Mouse (Mus musculus) CH12F3 (cell line): ENCODE results near the gene Camsap3.

Experiments
- in situ Hi-C: fragments of 300-500 bp; cut with MboI; formaldehyde crosslinking; loops from 2 replicates; pipeline ENCODE4 v1.14.3; 2020; ENCODE audit warnings: low sequenced_read_pairs

Camsap3 gene

DNA sequence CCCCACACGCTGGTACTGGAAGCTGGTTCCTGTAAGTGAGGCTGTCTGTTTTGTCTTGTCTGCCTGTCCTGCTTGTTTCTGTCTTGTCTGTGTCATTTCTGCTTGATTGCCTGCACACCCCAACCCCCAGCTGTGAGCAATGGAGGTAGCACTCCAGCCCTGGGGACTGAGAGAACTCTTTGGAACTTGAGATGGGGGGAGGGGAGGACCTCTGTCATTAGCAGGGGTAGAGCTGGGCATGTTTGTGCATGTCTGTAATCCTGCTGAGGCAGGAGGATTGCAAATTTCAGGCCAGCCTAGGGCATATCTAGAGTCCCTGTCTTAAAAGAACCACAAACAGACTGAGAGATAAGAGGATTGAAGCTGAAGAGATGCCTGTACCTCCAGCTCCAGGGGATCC lies 12.1 kb downstream of the Camsap3 start:
- in situ Hi-C loops: no loop called here

DNA sequence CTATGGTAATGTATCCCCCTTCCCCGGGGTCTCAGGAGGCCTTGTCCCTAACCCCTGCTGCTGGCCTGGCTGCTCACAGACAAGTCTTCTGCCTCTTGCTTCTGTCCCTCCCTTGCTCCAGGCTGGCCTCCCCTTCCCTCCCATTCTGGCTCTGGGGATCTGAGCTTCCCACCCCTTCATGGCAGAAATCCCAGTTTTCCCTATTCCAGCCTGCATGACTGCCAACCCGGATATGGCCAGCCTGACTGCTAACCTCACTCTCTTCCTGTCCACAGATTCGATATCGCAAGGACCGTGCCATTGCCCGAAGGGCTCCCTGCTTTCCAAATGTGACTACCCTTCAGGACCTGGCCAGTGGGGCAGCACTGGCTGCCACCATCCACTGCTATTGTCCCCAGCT lies 13.3 kb downstream of the Camsap3 start:
- in situ Hi-C loops: no loop called here

DNA sequence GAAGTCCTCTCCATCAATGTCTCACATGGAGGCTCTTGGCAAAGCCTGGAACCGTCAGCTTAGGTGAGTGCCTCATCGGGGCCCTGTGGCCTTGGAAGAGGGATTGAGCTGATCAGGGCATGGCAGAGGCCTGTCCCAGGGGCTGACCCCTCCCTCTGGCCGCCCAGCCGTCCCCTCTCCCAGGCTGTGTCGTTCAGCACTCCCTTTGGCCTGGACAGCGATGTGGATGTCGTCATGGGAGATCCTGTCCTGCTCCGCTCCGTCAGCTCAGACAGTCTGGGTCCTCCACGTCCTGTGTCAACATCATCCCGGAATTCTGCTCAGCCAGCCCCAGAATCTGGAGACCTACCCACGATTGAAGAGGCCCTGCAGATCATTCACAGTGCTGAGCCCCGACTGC lies 16.3 kb downstream of the Camsap3 start:
- in situ Hi-C loops: no loop called here

DNA sequence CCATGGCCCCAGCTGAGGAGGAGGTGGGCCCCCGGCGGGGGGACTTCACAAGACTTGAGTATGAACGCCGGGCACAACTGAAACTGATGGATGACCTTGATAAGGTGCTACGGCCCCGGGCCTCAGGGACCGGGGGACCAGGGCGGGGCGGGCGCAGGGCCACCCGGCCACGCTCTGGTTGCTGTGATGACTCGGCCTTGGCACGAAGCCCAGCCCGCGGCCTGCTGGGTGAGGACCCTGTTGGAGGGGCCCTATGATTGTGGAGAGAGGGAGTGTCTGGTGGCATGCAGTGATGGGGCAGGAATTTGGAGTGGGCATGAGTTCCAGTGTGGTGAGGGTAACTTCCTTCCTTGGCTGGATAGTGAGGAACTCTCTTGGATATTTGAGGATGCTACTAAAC lies 19.5 kb downstream of the Camsap3 start:
- in situ Hi-C loops: no loop called here

DNA sequence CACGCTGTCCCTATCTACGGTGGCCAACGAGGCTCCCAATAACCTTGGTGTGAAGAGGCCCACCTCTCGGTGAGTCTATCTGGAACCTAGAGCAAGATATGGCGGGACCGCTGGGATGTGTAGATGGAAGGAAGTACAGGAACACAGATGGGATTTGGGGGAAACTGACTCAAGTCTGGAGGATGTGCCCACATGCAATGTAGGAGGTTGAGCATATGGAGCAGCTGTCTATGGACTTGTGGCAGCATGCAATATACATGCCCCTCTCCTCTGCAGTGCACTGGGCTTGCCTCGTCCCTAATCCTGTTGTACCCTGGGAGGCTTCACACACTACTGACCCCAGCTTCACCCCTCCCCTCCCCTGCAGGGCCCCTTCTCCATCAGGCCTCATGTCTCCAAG lies 20.7 kb downstream of the Camsap3 start:
- in situ Hi-C loops: no loop called here

DNA sequence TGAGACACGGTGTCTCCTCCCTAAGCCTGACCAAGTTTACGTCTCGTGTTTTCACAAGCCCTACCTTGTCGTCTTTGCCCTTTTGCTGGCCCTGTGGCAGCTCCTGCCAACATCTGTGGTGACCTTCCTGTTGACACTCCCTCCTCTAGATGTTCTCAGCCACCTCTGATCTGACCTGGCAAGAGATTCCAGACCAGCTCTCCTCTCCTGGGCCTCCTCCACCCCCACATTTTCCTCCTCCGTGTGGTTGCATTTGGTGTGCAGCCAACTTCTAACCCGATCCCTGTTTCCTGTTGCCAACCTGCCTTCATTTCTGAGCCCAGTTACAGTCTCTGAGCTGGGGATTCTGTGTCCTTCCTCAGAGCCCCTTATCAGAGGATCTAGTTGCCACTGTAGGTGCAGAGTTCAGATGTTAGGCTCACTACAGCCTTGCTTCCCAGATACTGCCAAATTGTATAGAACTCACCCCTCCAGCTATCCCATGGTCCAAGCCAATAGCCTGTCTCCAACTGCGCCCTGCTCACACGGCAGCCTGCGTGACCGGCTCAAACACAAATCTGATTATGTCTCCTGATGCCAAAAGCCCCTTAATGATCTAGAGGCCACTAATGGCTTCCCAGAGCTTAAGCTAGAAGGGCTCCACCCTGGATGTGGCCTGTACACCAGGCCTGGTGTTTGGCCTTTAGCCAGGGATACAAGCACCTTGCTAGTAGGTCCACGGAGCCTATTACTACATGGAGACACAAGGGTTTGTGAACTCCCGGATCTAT lies 22.1 kb downstream of the Camsap3 start:
- in situ Hi-C loops: no loop called here

DNA sequence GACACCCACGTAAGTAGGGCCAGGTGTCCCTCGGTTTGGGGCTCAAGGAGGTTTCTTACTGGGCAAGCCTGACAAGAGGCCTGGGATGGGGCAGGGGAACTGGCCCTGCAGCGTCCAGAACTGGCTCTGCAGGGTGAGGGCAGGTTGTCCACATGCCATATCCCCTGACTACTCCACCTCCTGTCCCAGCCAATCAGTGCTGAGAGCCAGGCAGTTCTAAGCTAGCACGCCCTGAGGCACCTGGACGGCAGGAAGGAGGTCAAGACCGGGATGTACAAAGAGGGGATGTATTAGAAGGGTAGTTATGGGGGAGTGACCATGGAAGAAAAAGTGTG lies 22.7 kb downstream of the Camsap3 start:
- in situ Hi-C loops: no loop called here

DNA sequence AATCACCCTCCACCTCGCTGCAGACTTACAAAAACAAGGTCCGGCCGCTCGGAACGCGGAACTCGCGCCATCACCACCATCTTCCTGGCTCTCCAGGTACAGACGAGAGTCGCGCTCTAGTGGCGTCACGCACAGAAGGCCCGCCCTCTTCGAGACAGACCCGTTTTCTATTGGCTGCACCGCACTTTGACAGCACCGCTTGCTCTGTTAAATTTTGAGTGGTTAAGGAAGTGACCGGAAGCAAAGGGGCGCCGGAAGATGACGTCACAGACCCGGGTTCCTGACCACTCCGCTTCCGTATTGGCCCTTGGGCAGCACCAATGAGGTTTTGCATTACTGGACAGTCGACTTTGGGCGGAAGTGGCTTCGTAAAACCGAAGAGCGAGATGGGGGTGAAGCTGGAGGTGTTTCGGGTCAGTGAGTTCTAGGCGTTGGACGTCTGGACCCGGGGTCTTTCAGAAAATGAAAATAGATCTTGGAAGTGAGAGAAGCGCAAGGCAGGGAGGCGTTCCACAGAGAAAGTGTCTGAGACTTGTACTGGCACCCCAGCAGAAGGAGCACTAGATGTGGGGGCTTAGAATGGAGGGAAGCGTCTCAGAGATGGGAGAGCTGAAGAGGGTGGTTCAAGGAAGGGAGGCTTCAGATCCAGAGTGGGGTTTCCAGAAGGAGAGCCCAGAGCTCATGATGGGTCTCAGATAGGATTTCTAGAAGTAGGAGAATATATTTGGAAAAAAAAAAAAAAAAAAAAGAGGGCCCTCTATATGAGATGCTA lies 34.3 kb downstream of the Camsap3 start, which contains the start of the genes Xab2 and Pet100:
Xab2 (minus strand) TSS at position 118 of the 772 bp plus-strand sequence.
Pet100 (plus strand) TSS at position 350 of the 772 bp plus-strand sequence.
- in situ Hi-C loops: no loop called here

DNA sequence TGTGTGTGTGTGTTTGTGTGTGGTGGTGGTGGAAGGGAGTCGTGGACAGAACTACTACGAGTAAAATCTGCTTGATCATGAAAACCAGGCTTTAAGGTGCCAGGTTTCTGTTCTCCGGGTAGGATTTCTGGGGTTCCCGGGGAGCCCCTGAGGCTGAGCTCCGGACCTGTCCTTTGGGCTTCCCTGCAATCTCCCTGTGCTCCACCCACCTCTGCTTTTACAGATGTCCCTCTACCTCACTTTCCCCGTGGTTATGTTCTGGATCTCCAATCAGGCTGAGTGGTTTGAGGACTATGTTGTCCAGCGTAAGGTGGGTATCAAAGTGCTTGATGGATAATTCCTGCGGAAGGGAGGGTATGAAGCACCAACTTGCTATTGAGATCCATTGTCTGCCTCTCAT lies 35.0 kb downstream of the Camsap3 start:
- in situ Hi-C loops: no loop called here

DNA sequence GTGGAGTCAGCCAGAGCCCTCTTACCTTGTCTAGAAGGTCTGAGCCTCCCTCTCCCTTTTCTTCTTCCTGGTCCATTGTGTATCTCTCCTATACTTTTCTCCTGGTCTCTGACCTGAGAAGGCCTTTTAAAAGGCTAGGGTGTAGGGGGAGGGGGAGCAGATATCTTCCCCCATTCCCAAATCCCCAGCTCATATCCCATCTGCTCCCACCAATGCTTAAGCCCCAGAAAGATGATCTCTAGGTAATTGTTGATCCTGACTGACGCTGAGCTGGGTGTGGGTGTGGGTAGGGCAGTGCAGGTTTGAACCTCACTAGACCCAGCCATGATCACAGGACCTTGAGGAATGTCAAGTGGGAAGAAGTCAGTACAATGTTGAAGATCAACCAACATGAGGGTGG lies 38.4 kb downstream of the Camsap3 start, which contains the start of gene Pcp2:
Pcp2 (minus strand) TSS at position 101 of the 400 bp plus-strand sequence.
- in situ Hi-C loops: no loop called here

DNA sequence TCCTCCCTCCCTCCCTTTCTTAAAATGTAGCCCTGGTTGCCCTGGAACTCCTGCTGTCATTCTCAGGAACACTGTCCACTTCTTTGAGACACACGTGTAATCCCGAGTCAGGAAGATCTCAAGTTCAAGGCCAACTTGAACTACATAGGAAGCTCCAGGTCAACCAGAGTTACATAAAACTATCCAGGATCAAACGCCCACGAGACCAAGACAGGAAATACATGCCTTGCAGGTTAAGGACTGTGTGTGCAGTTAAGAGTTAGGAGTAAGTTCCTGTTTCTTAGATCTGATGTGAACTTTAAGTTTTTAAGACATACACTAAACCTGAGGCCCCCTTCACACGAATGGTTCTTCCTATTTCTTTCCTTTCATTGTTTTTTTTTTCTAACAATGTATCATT lies 39.9 kb downstream of the Camsap3 start:
- in situ Hi-C loops: no loop called here

DNA sequence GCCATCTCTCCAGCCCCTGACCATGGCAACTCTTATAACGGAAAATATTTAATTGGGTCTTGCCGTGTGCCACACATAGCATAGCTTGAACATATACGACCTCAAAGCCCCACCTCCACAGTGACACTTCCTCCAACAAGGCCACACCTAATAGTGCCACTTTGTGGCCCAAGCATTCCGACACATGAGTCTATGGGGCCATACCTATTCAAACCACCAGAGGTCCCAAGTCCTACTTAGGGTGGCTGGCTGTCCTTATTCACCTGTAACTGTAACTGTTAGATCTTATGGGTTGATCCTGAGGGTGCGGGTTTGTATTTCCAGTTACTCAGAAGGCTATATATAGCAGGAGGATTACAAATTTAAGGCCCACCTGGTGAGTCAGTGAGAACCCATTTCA lies 40.9 kb downstream of the Camsap3 start:
- in situ Hi-C loops: no loop called here

DNA sequence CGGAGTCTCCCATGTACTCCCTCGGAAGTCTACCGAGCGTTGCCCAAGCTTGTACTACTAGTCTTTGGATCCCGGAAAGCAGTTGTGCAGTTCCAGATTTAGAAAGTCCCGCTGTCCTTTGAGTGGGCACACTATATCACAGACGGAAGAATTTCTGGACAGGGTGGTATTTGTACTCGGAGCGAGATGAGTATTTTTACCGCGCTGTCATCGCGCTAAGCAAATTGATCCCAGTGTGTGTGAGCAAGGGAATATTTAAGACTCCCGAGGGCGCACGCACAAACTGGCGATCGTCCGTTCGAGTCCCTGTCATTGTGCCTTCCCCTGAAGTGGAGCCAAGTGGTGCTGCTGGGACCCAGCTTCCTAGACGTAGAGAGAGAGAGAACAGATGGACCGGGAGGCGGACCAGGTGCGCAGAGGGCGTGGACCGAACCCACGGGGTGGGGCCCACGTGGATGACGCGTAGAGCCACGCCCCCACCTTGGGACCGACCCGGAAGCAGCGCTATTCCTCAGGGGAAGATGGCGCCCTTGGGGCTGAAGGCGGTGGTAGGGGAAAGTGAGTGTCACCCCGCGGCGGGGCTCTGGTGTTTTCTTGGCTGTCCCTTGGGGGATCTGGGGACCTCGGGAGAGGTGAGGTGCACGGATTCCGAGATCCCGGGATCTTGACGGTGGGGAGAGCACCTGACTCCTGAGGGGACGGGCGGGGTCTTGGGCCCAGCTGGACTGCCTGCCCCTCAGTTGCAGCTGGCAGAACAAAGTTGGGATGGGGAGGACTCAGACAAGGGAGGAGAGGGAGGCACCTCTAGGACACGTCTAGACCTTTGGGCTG lies 43.8 kb downstream of the Camsap3 start, which contains the start of gene Stxbp2:
Stxbp2 (plus strand) TSS at position 309 of the 831 bp plus-strand sequence.
- in situ Hi-C loops: no loop called here

DNA sequence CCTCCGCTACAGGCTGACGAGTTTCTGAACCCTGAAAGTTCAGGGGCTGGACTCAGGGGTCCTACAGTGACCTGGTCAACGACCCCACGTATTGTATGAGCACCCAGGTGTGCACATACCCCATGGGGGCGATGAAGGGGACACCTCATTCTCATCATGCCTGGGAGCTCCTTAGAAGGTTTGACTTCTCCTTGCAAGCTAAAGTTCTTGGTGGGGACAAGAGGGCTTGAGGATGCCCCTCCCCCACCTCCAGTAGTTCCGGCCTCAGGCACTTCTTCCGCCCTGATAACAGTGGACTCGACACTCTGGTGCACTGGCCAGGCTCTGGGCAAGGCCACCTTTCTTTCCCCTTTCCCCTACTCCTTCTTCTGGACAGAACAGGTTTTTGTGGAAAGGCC lies 44.4 kb downstream of the Camsap3 start:
- in situ Hi-C loops: no loop called here

DNA sequence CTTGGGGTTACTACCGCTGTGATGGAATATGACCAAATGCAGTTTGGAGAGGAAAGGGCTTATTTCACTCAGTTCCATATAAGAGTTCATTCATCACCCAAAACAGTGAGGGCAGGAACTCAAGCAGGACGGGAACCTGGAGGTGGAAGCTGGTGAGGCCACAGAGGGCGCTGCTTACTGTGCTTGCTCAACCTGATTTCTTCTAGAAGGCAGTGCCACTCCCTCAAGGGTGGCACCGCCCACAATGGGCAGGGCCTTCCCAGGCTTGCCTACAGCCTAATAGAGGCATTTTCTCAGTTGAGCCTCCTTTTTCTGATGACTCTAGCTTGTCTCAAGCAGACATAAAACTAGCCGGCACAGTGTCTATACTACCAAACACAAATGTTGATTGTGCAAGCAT lies 58.7 kb downstream of the Camsap3 start:
- in situ Hi-C loops: no loop called here

DNA sequence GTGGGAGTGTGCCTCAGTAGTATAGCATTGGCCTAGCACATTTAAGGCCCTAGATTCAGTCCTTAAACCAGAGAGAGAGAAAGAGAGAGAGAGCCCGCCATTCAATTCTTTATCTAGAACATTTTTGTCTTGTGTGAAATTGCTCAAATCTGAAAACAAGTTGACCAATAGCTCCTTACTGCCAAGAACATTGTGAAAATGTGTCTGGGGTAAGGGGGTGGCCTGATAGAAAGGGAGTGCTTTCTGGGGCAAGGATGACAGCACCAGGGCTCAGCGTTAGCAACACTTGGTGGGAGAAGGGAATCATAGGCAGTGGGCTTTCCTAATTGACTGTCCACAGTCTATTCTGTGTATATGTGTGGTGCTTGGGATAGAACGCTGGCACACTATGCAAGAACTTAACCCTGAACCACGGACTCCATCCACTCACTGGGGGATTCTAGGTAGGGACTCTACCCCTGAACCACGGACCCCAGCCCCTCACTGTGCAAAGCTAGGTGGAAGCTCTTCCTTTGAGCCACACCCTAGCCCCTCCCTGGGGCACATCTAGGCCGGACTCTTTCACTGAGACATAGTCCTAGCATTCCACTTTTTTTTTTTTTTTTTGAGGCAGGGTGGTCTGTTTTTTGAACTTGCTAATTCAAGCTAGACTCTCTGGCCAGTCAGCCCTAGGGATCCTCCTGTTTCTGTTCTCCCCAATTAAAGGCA lies 59.9 kb downstream of the Camsap3 start:
- in situ Hi-C loops: no loop called here

DNA sequence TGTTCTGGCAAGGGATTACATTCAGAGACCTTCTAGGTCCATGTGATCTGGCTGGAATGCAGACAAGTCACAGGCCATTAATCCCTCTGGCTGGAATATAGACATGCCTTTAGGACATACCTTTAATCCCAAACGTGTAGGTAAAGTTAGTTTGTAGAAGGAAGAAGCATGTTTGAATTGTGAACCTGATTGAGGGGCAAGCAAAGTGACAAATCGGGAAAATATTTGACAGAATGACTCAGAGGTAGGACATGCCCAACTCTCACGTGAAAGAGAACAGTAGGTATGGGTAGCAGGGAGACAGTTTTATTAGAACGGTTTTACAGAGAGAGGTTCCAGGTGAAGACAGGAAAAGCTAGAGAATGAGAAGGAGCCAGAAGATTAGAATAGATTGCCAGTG lies 60.5 kb downstream of the Camsap3 start:
- in situ Hi-C loops: no loop called here

DNA sequence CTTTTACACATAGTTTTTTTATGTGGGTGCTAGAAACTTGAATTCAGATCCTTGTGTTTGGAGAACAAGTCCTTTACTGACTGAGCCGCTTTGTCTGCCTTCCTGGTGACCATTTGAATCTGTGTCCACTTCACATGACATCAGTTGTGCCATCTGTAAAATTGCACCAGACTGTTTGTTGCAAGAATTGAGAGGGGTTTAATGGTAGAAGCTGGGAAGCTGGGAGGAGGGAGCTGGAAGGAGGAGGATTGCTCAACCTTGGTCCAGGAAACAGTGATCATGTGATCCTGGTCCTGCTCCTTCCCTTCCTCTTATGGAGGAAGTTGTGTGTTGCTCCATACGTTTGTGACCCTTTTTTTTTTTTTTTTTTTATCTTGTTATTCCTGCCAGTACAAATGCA lies 61.2 kb downstream of the Camsap3 start:
- in situ Hi-C loops: no loop called here

DNA sequence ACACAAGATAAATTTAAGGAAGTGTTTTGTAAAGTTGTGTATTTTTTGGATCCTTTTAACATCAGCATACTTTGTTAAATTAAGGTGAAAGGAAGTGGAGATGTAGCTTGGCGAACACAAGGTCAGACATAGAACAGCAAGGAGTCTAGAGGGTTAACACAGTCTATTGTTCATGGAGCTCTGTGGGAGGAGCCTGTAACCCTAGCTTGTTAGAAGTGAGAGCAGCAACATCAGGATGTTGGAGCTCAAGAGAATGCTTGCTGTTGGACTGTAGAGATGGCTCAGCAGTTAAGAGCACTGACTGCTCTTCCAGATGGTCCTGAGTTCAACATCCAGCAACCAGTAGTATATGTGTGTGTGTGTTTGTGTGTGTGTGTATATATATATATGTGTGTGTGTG lies 61.9 kb downstream of the Camsap3 start:
- in situ Hi-C loops: no loop called here

DNA sequence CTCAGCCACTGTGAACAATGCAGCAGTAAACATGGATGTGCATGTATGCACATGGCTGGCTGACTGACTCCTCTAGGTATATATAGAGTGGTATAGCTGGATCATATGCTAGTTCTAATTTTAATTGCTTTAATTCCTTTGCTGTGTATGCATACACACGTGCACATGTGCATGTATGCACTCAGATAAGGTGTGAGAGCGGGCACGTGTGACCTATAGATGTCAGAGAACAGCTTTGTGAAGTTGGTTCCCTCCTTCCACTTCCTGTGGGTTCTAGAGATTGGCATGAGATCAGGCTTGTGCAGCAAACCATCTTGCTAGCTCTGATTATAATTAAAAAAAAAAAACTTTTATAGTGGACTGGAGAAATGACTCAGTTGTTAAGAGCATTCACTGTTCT lies 65.8 kb downstream of the Camsap3 start:
- in situ Hi-C loops: no loop called here
